ENCODE assay signal across 15 mouse cellular contexts in the genomic region with DNA sequence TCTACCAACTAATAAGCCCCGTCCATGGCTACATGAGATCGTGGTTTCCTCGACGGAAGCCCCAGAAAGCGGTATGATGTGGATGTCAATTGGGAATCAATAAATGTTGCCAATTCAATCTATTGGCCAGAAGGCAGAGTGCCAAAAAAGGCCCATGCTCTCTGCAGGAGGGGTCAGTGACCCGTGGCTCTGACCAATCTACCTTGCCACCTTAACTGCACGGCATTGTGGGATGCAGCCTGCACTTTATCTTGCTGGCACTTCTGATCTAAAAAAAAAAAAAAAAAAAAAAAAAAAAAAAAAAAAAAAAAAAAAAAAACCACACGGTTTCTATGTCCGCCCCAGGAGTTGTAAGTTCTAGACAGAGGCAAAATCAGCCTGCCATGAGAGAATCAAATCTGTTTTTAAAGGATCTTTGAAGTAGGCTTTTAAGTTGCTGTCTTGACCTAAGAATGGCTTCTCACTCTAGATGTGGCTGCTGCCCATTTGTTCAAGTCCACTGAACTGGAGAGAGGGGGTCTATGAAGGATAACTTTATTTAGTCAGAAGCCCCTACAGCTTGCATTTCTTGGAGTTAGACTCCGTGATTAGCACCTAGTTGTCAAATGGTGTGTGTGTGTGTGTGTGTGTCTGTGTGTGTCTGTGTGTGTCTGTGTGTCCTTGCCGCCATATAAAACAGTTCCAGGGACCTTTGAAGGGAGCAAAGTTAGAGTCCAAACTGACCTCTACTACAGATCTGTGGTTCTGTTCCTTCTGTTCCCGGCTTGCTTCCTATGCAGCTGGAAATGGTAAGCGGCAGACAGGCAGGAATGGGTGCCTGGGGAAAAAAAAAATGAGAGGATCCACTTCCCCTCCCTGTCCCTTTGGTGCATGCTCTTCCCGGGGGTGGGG. TPM values are rescaled to one million over a fixed set of nuclear protein-coding genes. Genes with fewer than 3 reads are reported as not detected.
DNase-seq lines count a peak whose midpoint lies in the region; ATAC-seq lines count a peak whose summit lies in the region.
"Had no signal": no experiment of that assay in that cellular context is flagged by ENCODE, and none has a peak within 500 bp of the region (broad histone marks: within the 10 kb centered on the region; RNA-seq: fewer than 3 reads in every experiment).

No protein-coding gene starts in this region.

- H3K36me3 ChIP-seq in heart, embryonic 13.5 days: no peaks in the 10 kb centered on the region
- no peaks in the 10 kb centered on the region for H3K36me3 ChIP-seq in midbrain, embryonic 10.5 days
- H3K36me3 ChIP-seq in midbrain, embryonic 13.5 days: no peaks in the 10 kb centered on the region
- H3K36me3 ChIP-seq in embryonic facial prominence, embryonic 11.5 days (replicated peaks; ENCODE audit: control insufficient read depth, insufficient read depth, low read depth, low read length): no peaks in the 10 kb centered on the region
- H3K36me3 ChIP-seq: liver, embryonic 15.5 days had no signal

- no peak overlapping the region for H3K9ac ChIP-seq in heart, embryonic 13.5 days
- no peak overlapping the region for H3K9ac ChIP-seq in midbrain, embryonic 13.5 days (replicated peaks)
- no peak overlapping the region for H3K9ac ChIP-seq in embryonic facial prominence, embryonic 11.5 days (replicated peaks; ENCODE audit: low read length)
- H3K9ac ChIP-seq: liver, embryonic 15.5 days had no signal

- no peak for DNase-seq in heart, adult 11 months
- DNase-seq in midbrain, embryonic 10.5 days (ENCODE audit: low spot score): peak; percentile 43
- peak; percentile 24 for DNase-seq in embryonic facial prominence, embryonic 11.5 days (ENCODE audit: low spot score)
- DNase-seq in mesoderm, embryonic 11.5 days (ENCODE audit: low read depth, low spot score): peak; percentile 14
- no peak for DNase-seq in frontal cortex, postnatal 25 days (ENCODE audit: low spot score in 2 of 2)
- DNase-seq in thymus, postnatal 10 days (ENCODE audit: low spot score in 2 of 2): no peak
- DNase-seq: cerebellum, adult 2 months; right cerebral cortex, adult 18-20 months had no signal

- H3K4me2 ChIP-seq in heart, embryonic 13.5 days: peak overlapping the region; percentile 63
- no peak overlapping the region for H3K4me2 ChIP-seq in midbrain, embryonic 13.5 days (replicated peaks)
- no peak overlapping the region; the same call in 1 of the 2 replicates for H3K4me2 ChIP-seq in embryonic facial prominence, embryonic 11.5 days (ENCODE audit: low read depth, low read length)
- H3K4me2 ChIP-seq: liver, embryonic 15.5 days had no signal

- no peak for ATAC-seq in heart, embryonic 13.5 days (ENCODE audit: extremely low read depth, insufficient number of reproducible peaks, low FRiP score, low TSS enrichment)
- no peak for ATAC-seq in midbrain, embryonic 13.5 days
- no peak for ATAC-seq in embryonic facial prominence, embryonic 11.5 days (replicated peaks; ENCODE audit: insufficient number of reproducible peaks, low FRiP score, low TSS enrichment, low read depth)

- H3K4me3 ChIP-seq in heart, embryonic 13.5 days: peak overlapping the region; percentile 36; the same call in 1 of the 2 replicates
- peak overlapping the region; percentile 47; the same call in 1 of the 2 replicates for H3K4me3 ChIP-seq in midbrain, embryonic 10.5 days
- H3K4me3 ChIP-seq in midbrain, embryonic 13.5 days (replicated peaks): no peak overlapping the region
- H3K4me3 ChIP-seq in embryonic facial prominence, embryonic 11.5 days (ENCODE audit: low read depth, low read length): 0 out of 2 replicates have a peak overlapping the region, but pooled peaks have one; percentile 22
- H3K4me3 ChIP-seq: erythroblast, embryonic 14.5 days; left cerebral cortex, adult 2 months; liver, embryonic 15.5 days had no signal

- no peaks in the 10 kb centered on the region for H3K9me3 ChIP-seq in heart, embryonic 13.5 days
- no peaks in the 10 kb centered on the region for H3K9me3 ChIP-seq in midbrain, embryonic 10.5 days (replicated peaks)
- H3K9me3 ChIP-seq in midbrain, embryonic 13.5 days: no peaks in the 10 kb centered on the region
- no peaks in the 10 kb centered on the region for H3K9me3 ChIP-seq in embryonic facial prominence, embryonic 11.5 days (replicated peaks; ENCODE audit: control insufficient read depth, low read length)
- H3K9me3 ChIP-seq: liver, embryonic 15.5 days had no signal

- H3K4me1 ChIP-seq in heart, embryonic 13.5 days: peaks cover 16% of the 10 kb centered on the region
- H3K4me1 ChIP-seq in midbrain, embryonic 10.5 days: peaks cover 24% of the 10 kb centered on the region
- H3K4me1 ChIP-seq in midbrain, embryonic 13.5 days (replicated peaks): peaks cover 6% of the 10 kb centered on the region
- H3K4me1 ChIP-seq in embryonic facial prominence, embryonic 11.5 days (ENCODE audit: control insufficient read depth, insufficient read depth, low read length): no peaks in the 10 kb centered on the region; the same call in 1 of the 2 replicates
- H3K4me1 ChIP-seq: liver, embryonic 15.5 days had no signal

- WGBS in heart, embryonic 13.5 days: 6% methylated on average over 14 of the region's 14 CpGs
- WGBS in midbrain, embryonic 10.5 days: 2% methylated on average over 14 of the region's 14 CpGs
- 1% methylated on average over 14 of the region's 14 CpGs for WGBS in midbrain, embryonic 13.5 days
- WGBS in embryonic facial prominence, embryonic 11.5 days: 6% methylated on average over 14 of the region's 14 CpGs

- H3K27ac ChIP-seq in heart, embryonic 13.5 days (replicated peaks): no peak overlapping the region
- H3K27ac ChIP-seq in midbrain, embryonic 10.5 days (replicated peaks): no peak overlapping the region
- no peak overlapping the region for H3K27ac ChIP-seq in midbrain, embryonic 13.5 days
- no peak overlapping the region for H3K27ac ChIP-seq in embryonic facial prominence, embryonic 11.5 days (replicated peaks; ENCODE audit: low read depth, low read length)
- H3K27ac ChIP-seq: kidney, postnatal 0 days; left cerebral cortex, adult 2 months; liver, embryonic 15.5 days; macrophage had no signal

- peaks cover 96% of the 10 kb centered on the region for H3K27me3 ChIP-seq in heart, embryonic 13.5 days (replicated peaks)
- H3K27me3 ChIP-seq in midbrain, embryonic 10.5 days (ENCODE audit: low read depth, poor library complexity, severe bottlenecking): peaks cover 99% of the 10 kb centered on the region
- peaks cover 98% of the 10 kb centered on the region for H3K27me3 ChIP-seq in midbrain, embryonic 13.5 days
- peaks cover 54% of the 10 kb centered on the region for H3K27me3 ChIP-seq in embryonic facial prominence, embryonic 11.5 days (ENCODE audit: control insufficient read depth, insufficient read depth, low read length)

RNA-seq across cellular contexts. Expression of gene Six6, which starts 0.8 kb away (rescaled TPM):
- polyA plus RNA-seq in heart, embryonic 13.5 days (2015; fragmentation: Nextera tagmentation; extraction: Ambion mirVana): not detected in 2 replicates
- polyA plus RNA-seq in midbrain, embryonic 10.5 days (2016; fragmentation: Nextera tagmentation; extraction: Ambion mirVana): 0.66 and 1.8 TPM in 2 replicates
- 0.86 and 2.5 TPM in 2 replicates for polyA plus RNA-seq in midbrain, embryonic 13.5 days (2015; fragmentation: Nextera tagmentation; extraction: Ambion mirVana)
- 7.9 and 11.6 TPM in 2 replicates for polyA plus RNA-seq in embryonic facial prominence, embryonic 11.5 days (2014; fragmentation: Nextera tagmentation; extraction: Ambion mirVana)
- polyA plus RNA-seq: cerebellum, adult 2 months; erythroblast, embryonic 14.5 days; kidney, postnatal 0 days; liver, embryonic 15.5 days; macrophage had no signal

RNA-seq across cellular contexts. Expression of gene 4930447C04Rik, which starts 1.7 kb away (rescaled TPM):
- 2.0 and 3.1 TPM in 2 replicates for polyA plus RNA-seq in heart, embryonic 13.5 days (2015; fragmentation: Nextera tagmentation; extraction: Ambion mirVana)
- polyA plus RNA-seq in midbrain, embryonic 10.5 days (2016; fragmentation: Nextera tagmentation; extraction: Ambion mirVana): 1.8 and 2.3 TPM in 2 replicates
- polyA plus RNA-seq in midbrain, embryonic 13.5 days (2015; fragmentation: Nextera tagmentation; extraction: Ambion mirVana): 2.3 and 3.2 TPM in 2 replicates
- polyA plus RNA-seq in embryonic facial prominence, embryonic 11.5 days (2014; fragmentation: Nextera tagmentation; extraction: Ambion mirVana): 5.0 and 6.3 TPM in 2 replicates
- polyA plus RNA-seq: erythroblast, embryonic 14.5 days; macrophage had no signal

Comparison
In these comparisons a context has a peak if more than half of its experiments do, and no peak if none do; other contexts are left out.
1. DNase-seq: peak in midbrain, embryonic 10.5 days (single experiment), embryonic facial prominence, embryonic 11.5 days (single experiment) and mesoderm, embryonic 11.5 days (single experiment); none in heart, adult 11 months (single experiment), frontal cortex, postnatal 25 days (0 of 2) and thymus, postnatal 10 days (0 of 2).